Mouse (Mus musculus) ES-Bruce4 (cell line): Measurements from ENCODE around the gene Slc34a3. TPM values are rescaled to one million over a fixed set of nuclear protein-coding genes. Genes with fewer than 3 reads are reported as not detected.
A peak's percentile ranks its signal among the peaks of the same experiment; 100 is the strongest.
"Not testable (repeated sequence)": the region's sequence is repeated elsewhere in the genome, so short reads cannot be mapped to it uniquely, and the experiment has no call there.

Experiments used
- H3K27ac ChIP-seq: 2 replicates; pipeline ENCODE4 v1.5.1; 2012; ENCODE audit warnings: low read length, inconsistent platforms; ENCODE audit not compliant: insufficient read depth
- H3K27me3 ChIP-seq: 2 replicates; pipeline ENCODE4 v1.6.1; 2012; ENCODE audit warnings: mild to moderate bottlenecking, low read length, inconsistent platforms; ENCODE audit not compliant: control insufficient read depth, poor library complexity, insufficient read depth, severe bottlenecking
- H3K36me3 ChIP-seq: 2 replicates; pipeline ENCODE4 v1.6.1; 2012; ENCODE audit warnings: inconsistent platforms, mild to moderate bottlenecking, low read length, moderate library complexity; ENCODE audit not compliant: control insufficient read depth, poor library complexity, insufficient read depth, severe bottlenecking
- H3K4me1 ChIP-seq: one replicate; pipeline ENCODE4 v1.8.1; 2011; ENCODE audit warnings: low read length; ENCODE audit not compliant: control insufficient read depth, insufficient read depth
- H3K4me3 ChIP-seq: 2 replicates; pipeline ENCODE4 v1.5.1; 2011; ENCODE audit warnings: low read depth, mild to moderate bottlenecking, low read length
- H3K9ac ChIP-seq: 2 replicates; pipeline ENCODE4 v1.6.1; 2012; ENCODE audit warnings: low read depth, mild to moderate bottlenecking, inconsistent platforms; ENCODE audit not compliant: poor library complexity, severe bottlenecking
- H3K9me3 ChIP-seq: replicated peaks from 2 replicates; pipeline ENCODE4 v1.6.1; 2012; ENCODE audit warnings: mild to moderate bottlenecking, low read length, inconsistent platforms; ENCODE audit not compliant: control insufficient read depth, poor library complexity, insufficient read depth, severe bottlenecking
- CTCF ChIP-seq: IDR thresholded peaks from one replicate; pipeline ENCODE4 v1.8.1; 2011; ENCODE audit warnings: low read depth, low read length
- EP300 ChIP-seq: IDR thresholded peaks from 2 replicates; pipeline ENCODE4 v1.6.1; 2011; ENCODE audit warnings: low read depth, low read length; ENCODE audit not compliant: insufficient read depth
- POLR2A ChIP-seq: IDR thresholded peaks from one replicate; pipeline ENCODE4 v1.8.1; 2011; ENCODE audit warnings: low read length; ENCODE audit not compliant: insufficient read depth
- polyA plus RNA-seq: library from polyadenylated mRNA; stranded (reverse); fragments of >200 nt; gene quantifications from 2 replicates; pipeline ENCODE4 v1.2.4, GENCODE M21; 2011; ENCODE audit warnings: low read depth; ENCODE audit not compliant: missing spikeins, insufficient read depth, insufficient read length

The Slc34a3 gene
- polyA plus RNA-seq, 1 experiment = 1.0 TPM

DNA sequence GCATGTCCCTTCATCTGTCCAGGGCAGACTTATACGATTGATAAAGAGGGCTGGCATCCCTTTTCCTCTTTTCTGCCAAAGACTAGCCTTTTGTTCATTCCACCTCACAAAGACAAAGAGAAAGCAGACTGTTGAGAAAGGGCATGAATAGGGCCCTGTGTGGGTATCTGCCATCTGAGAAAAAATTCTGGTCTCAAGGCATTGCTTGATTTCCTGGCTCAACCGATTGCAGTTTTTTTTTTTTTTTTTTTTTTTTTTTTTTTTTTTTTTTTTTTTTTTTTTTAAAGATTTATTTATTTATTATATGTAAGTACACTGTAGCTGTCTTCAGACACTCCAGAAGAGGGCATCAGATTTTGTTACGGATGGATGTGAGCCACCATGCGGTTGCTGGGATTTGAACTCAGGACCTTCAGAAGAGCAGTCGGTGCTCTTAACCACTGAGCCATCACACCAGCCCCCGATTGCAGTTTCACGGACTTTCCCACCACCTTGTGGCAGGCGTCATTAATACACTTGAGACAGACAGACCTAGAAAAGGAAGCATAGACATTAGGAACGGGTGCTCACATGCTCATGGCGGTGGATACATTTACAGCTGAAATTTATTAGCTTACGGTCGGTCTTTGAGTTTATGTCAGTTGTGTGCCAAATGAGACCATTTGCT, 22.4 kb upstream of the Slc34a3 start:
- not testable (repeated sequence) for H3K4me1 ChIP-seq

DNA sequence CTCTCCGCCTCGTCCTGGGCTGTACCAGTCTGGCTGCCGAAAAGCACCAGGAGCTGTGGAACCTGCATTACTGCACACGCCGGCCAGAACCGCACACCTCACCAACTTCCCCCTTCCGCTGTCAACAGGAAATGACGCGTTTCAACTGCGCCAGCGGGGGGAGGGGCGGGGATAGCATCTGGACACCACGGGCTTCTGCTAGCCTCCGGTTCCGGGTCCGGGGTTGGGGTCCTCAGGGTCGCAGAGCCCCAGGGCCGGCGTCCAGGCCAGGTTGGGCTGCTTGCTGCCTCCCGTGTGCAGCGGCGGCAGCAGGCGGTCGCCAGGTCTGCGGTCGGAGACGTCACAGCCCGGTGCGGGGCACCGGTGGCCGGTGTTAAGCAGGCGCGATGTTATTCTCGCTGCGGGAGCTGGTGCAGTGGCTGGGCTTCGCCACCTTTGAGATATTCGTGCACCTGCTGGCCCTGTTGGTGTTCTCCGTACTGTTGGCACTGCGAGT, 21.2 kb upstream of the Slc34a3 start, which contains the start of gene Tmem203:
TSS of gene Tmem203 (plus strand) at position 156 of the 496 bp plus-strand sequence.
- no peaks in the 10 kb centered on the region for H3K27me3 ChIP-seq
- peak within 1 kb of the TSS; percentile 82 for H3K4me3 ChIP-seq
- H3K9me3 ChIP-seq = no peaks in the 10 kb centered on the region
- peaks cover 8% of the 10 kb centered on the region for H3K36me3 ChIP-seq
- H3K27ac ChIP-seq = 0 out of 2 replicates have a peak within 1 kb of the TSS, but pooled peaks have one; percentile 2
- no peaks in the 10 kb centered on the region for H3K4me1 ChIP-seq
- peak within 1 kb of the TSS; percentile 68 for H3K9ac ChIP-seq
- no peak for TF ChIP-seq CTCF
- peak; percentile 66 for TF ChIP-seq POLR2A
- TF ChIP-seq EP300 = peak; percentile 78

More for the DNA sequence above, 22.4 kb upstream of the Slc34a3 start:
- TF ChIP-seq CTCF = peak; percentile 34
- not testable (repeated sequence) for H3K9me3 ChIP-seq, H3K27ac ChIP-seq, H3K36me3 ChIP-seq, H3K27me3 ChIP-seq
- peak overlapping the region; percentile 28 for H3K4me3 ChIP-seq
- H3K9ac ChIP-seq = peak overlapping the region; percentile 68

DNA sequence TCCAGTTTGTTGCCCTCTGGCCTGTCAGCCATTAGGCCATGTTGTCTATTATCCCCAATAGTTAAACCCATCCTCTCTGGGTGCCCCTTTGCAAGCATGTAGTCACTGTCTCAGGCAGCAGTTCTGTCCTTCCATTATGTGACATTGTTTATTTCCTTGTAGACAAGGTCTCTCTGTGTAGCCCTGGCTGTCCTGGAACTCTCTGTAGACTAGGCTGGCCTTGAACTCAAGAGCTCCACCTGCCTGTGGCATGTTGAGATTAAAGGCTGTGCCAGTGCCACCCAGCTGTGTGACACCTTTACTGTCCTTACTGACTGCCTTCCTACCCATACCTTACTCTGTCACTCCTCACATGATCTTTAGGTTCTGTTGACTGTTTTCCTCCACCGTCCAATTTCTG, 18.2 kb upstream of the Slc34a3 start:
- Histone ChIP-seq H3K9ac (no peak overlapping the region), H3K4me3 (no peak overlapping the region), H3K9me3 (no peaks in the 10 kb centered on the region), H3K4me1 (no peaks in the 10 kb centered on the region), H3K36me3 (peaks cover 19% of the 10 kb centered on the region), H3K27me3 (no peaks in the 10 kb centered on the region), H3K27ac (no peak overlapping the region)
- no peak for TF ChIP-seq POLR2A
- peak; percentile 52 for TF ChIP-seq CTCF
- no peak for TF ChIP-seq EP300

DNA sequence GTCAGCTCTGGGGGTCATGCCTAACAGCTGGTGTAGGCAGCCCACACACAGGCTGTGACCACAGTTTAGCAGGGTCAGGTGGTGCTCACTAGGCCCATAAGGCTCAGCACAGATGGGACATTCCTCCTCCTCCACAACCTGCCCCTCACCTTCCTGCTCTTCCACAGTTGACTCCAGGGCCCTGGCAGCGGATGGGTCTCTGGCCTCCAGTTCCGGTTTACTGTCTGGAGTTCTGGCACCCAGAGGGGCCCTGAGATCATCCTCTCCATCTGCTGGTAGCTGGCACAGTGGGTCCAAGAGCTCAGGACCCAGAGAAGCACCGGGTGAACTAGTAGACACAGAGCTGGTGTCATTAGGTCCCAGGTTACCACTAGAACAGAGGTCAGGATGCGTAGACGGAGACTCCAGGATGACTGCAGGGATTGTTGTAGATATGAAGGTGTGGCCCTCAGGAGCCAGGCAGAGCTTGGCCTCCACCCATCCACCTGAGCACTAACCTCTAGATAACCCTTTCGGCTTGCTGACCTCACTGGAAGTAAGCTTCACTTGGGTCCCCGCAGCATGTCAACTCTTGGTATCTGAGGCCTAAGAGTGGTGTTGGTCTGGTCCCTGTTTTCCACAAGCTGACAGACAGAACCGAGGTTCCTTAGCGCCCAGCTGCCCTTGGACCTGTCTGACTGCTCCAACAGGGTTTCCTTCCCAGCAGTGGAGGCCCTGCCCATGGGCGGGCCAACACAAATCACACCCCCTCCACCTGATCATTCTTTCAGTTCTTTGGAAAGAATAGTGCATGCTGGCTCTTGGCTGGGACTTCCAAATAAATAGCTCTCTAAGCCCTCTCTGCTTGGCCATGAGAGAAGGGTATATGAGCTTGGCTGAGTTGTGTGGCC, 12.3 kb upstream of the Slc34a3 start, which contains the start of gene AL732309.1:
TSS of gene AL732309.1 (minus strand) at position 681 of the 890 bp plus-strand sequence.
- H3K9me3 ChIP-seq = no peaks in the 10 kb centered on the region
- no peak within 1 kb of the TSS for H3K9ac ChIP-seq
- H3K36me3 ChIP-seq = peaks cover 12% of the 10 kb centered on the region
- H3K4me3 ChIP-seq = no peak within 1 kb of the TSS
- H3K27ac ChIP-seq = no peak within 1 kb of the TSS
- H3K4me1 ChIP-seq = no peaks in the 10 kb centered on the region
- TF ChIP-seq EP300 (no peak), POLR2A (no peak), CTCF (no peak)
- H3K27me3 ChIP-seq = no peaks in the 10 kb centered on the region

DNA sequence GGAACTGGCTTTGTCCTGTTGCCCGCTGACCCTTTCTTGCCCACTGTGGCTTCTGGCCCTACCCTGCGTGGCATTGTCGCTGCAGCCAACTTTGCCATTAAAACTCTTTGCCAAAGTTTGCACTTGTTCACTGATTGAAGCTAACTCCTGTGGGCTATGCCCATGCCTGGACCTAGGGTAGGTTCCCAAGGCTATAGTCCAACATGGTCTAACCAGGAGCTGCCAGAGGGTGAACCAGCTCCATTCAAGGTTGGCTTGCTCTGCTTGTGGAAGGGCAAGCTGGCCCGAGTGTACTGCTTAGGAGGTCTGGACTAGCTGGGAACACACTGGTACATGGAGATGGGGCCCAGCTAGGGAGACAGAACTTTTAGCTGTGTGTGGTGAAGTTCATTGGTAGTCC, 10.0 kb upstream of the Slc34a3 start:
- Histone ChIP-seq H3K4me1 (peaks cover 4% of the 10 kb centered on the region), H3K9ac (no peak overlapping the region), H3K27me3 (no peaks in the 10 kb centered on the region), H3K4me3 (no peak overlapping the region), H3K27ac (no peak overlapping the region), H3K9me3 (no peaks in the 10 kb centered on the region), H3K36me3 (0 out of 2 replicates have a peak, but pooled peaks cover 5% of the 10 kb centered on the region)
- no peak for TF ChIP-seq CTCF
- TF ChIP-seq EP300 = no peak
- TF ChIP-seq POLR2A = no peak

DNA sequence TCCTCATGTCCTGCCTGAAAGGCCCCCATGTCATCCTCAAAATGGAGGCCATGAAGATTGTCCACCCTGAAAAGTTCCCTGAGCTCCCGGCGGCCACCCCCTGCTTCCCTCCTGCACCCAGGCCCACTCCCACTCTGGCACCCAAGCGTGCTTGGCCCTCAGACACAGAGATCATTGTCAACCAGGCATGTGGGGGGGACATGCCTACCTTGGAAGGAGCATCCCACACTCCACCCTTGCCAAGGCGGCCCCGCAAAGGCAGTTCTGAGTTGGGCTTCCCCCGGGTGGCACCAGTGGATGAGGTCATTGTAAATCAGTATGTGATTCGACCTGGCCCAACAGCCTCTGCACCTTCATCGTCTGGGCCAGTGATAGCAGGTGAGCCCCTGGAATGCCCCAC, 9.2 kb upstream of the Slc34a3 start:
- no peak for TF ChIP-seq CTCF
- no peak for TF ChIP-seq EP300
- no peak for TF ChIP-seq POLR2A
- no peak overlapping the region for H3K4me3 ChIP-seq
- 0 out of 2 replicates have a peak, but pooled peaks cover 5% of the 10 kb centered on the region for H3K36me3 ChIP-seq
- H3K27me3 ChIP-seq = no peaks in the 10 kb centered on the region
- H3K9me3 ChIP-seq = no peaks in the 10 kb centered on the region
- H3K9ac ChIP-seq = no peak overlapping the region
- no peak overlapping the region for H3K27ac ChIP-seq
- H3K4me1 ChIP-seq = peaks cover 4% of the 10 kb centered on the region
